Mouse (Mus musculus) lung, adult 2 months (tissue): ENCODE results near the gene Kcna2.

ENCODE experiments used
- CTCF ChIP-seq: fragments of 200-500 bp; IDR thresholded peaks from 2 replicates; pipeline ENCODE4 v1.5.1; 2011; ENCODE audit warnings: mild to moderate bottlenecking, low read length, control low read depth; ENCODE audit not compliant: insufficient read depth
- POLR2A ChIP-seq: fragments of 200-500 bp; IDR thresholded peaks from 2 replicates; pipeline ENCODE4 v1.6.1; 2011; ENCODE audit warnings: low read depth, mild to moderate bottlenecking, control low read depth, low read length, borderline replicate concordance; ENCODE audit errors: extremely low read depth

- TF ChIP-seq POLR2A (no peak), CTCF (no peak)
Observed at GRCm38 (mm10) chr3:107150872-107151540, 50.1 kb downstream of the Kcna2 start.
